Mouse (Mus musculus): ENCODE measurements around the gene Sdk1.

Sdk1 gene

DNA sequence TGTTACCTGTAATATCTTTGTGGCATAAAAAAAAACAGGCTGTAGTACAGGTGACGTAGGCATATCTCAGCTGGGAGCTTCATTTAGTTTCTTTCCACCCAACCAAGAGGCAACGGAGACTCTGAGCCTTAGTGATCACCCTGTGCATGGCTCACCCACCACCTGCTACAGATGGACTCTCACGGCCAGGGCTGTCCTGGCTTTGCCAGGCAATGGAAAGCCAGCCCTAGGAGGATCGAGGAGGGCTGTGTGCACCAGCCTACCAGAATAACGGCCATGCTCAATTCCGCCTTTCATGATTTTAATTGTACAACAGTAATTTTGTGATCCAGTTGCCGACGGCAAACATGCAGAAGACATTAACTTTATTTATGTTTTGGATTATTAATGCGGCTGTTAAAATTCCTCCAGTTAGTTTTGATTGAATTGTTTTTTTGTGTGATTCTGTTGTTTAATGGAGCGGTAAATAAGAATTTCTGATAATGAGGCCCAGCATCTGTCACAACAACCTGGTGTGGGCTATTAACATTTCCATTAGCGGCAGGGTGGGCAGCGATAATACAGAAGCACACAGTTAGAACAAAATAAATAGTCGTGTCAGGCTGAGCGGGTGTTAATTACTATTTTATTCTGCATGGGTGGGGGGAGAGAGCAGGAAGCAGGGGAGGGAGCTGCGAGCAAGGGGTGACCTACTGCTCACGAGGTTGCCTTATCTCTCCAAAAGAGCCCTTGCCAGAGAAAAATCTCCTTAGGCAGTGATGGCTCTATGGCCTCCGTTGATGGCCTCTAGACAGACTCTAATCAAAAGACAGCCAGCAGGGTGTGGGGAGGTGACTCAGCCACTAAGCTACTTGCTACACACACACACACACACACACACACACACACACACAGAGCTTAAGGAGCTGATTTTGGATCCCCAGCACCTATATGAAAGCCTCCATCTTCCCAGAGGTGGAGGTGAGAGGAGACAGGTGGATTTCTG is 915.9 kb downstream of the Sdk1 start:
- DNase-seq = no peak

DNA sequence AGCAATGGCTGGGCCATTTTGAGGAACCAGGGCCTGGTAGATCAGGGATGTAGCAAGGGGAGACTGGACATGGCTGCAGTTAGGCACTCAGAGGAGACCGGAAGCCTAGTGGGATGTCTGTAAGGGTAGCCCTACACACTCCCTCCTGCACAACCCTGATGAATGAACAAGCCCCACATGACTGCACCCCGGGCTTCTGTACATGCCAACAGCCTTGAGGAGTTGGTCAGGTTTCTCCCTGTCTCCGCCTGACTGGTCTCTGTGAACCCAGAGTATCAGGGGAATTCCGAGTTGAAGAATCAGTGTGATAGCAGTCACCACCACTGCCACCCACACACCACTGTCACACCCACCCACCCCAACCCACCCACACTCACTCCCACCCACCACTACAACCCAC is 922.2 kb downstream of the Sdk1 start:
- no peak for DNase-seq

DNA sequence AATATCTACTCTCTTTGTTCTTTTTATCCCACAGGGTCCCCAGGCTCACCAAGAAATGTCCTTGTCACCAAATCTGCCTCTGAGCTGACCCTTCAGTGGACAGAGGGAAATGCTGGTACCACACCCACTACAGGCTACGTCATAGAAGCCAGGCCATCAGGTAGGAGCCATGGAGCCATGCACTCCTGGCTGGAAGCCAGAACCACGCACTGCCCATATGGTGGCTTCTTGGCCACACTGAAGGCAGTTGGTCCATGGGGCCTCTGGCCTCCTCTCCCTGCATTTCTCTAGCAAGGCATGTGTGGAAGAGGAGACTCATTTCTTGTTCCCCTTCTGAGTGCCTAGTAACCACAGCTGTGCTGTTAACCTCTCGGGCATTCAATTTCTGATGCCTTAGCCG is 932.3 kb downstream of the Sdk1 start:
- DNase-seq = no peak

DNA sequence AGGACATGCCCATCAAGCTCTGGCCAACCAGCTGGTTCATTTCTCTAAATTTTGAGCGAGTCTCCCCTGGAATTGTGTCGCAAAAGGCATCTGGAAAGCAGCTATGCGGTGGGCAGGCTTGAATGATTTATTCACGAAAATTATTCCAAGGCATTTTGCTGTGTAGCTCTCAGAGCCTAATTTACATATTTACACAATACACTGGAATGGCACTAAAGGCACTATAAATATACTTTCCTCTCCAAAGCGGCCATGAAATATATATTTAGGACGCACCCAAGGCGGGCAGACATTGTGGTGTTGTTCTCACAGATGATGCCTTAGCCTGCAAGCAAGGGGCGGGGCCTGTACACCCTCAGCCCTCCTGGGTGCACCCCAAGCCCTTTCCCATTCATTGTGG is 936.9 kb downstream of the Sdk1 start:
- DNase-seq = no peak

DNA sequence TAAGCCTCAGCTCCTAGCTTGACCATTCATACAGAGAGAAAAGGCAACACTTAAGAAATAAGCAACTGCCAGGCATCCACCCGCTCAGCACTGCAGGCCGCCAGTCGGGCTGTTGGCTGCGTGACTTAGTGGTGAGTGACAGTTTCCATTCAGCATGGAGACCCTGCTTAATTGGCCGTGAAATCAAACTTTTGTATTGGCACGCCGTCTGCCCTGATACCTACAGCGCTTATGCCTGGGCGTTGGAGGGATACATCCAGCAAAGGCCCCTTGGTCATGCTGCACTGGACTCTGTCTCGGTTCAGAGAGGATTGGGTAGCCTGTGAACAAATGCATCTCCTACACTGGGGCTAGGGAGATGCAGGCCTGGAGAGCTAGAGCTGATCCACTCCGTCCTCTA is 938.0 kb downstream of the Sdk1 start:
- no peak for DNase-seq

DNA sequence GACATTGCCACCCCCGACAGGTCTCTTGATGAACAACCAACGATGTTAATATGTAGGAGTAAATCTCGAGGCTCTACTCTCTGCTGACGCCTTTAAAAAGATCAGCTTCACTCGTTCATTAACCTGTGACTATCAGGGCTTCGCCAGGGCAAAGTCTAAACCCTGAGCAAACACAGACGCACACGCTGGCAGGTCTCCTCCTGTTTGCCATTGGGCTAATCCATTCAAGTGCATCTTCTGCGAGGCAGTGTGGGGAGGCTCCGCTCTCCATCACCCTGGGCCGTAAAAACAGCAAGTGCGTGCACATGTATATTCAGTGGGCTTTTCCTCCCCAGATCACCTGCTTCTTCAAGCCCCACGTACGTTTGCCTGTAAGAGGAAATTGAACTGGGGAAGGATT is 940.6 kb downstream of the Sdk1 start:
- peak; percentile 37 for DNase-seq

DNA sequence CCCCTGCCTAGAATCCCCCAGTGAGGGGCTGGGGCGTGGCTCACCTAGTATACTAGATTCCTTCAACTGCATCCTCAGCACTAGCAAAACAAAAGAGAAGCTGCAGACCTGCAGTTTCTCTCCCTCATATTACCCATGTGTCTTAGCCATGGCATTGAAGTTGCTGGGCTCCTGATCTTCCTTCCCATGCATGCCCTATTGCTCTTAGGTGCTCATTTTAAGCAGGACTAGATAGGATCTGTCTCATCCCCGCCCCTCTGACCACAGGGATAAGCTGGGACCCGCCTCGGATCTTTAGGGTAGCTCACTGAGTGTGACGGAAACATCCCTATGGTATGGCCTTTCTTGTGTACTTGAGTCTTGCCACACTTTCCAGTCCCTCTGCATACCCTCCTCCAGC is 947.5 kb downstream of the Sdk1 start:
- no peak for DNase-seq

DNA sequence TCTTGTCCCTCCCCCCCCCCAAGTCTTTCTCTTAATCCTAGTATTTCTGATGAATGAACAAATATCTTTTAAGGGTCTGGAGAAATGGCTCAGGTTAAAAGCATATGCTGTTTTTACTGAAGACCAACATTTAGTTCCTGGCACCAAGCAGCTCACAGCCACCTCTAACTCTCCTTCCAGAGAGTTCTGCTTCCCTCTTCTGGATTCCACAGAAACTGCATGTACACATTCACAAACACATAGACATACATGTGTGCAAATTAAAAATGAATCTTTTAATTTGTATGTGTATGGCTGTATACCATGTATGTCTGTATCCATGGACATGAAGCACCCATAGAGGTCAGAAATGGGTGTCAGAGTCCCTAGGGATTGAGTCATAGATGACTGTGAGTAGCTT is 968.6 kb downstream of the Sdk1 start:
- DNase-seq = peak; percentile 9

DNA sequence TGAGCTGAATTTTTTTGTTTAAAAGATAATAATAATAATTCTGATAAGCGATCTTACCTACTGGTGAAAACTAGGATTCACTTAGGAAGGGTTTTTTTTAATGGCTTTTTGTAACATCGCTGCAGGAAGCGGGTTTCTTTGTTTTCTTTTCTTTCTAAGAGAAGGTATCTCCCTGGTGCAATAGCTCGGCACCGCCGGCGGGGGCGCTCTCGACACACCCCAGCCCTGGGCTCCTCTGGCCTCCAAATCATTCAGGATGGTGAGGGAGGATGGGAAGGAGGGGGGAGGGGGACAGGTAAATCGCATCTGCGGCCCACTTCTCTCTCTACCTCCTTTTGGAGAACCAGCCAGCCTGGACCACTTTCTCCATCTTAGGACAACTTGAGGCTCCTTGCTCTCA is 971.0 kb downstream of the Sdk1 start:
- DNase-seq = no peak

DNA sequence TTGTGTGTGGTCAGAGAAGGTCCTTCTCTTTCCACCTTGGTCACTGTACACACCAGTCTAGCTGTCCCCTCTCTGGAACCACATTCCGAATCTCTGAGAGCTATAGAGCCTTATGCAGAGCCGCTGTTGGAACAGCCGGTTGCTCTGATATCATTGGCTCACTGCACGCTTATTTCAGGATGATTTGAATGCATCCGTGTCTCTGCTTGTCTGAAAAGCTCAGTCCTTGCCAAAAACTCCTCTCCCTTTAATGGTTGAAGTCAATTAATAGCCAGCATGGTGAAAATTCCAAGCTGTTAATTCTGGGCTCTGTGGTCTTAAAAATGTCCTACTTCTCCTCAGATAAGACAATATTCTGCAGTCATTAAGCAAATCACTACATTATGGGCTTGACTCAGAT is 974.7 kb downstream of the Sdk1 start:
- no peak for DNase-seq

DNA sequence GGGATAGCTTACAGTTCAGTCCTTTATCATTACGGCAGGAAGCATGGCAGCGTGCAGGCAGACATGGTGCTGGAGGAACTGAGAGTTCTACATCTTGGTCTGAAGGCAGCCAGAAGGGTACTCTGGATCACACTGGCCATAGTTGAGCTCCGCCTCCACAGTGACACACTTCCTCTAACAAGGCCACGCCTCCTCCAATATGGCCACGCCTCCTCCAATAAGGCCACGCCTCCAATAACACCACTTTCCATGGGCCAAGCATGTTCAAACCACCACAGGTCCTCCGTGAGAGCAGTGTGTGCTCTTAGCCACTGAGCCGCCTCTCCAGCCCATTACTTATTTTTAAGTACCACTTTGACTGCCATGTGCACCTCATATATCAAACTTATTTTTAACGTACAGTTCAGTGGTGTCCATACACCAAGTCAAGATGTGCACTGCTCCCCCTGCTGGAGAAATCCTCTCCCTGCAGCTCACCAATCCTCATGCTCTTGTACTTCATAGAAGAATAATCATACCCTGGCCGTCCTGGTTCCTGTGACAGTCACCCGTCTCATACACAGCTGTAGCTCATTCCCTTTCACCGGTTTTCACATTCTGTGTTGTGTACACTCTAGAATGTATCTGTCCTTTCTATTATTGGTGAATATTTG is 979.7 kb downstream of the Sdk1 start:
- DNase-seq = peak; percentile 21

DNA sequence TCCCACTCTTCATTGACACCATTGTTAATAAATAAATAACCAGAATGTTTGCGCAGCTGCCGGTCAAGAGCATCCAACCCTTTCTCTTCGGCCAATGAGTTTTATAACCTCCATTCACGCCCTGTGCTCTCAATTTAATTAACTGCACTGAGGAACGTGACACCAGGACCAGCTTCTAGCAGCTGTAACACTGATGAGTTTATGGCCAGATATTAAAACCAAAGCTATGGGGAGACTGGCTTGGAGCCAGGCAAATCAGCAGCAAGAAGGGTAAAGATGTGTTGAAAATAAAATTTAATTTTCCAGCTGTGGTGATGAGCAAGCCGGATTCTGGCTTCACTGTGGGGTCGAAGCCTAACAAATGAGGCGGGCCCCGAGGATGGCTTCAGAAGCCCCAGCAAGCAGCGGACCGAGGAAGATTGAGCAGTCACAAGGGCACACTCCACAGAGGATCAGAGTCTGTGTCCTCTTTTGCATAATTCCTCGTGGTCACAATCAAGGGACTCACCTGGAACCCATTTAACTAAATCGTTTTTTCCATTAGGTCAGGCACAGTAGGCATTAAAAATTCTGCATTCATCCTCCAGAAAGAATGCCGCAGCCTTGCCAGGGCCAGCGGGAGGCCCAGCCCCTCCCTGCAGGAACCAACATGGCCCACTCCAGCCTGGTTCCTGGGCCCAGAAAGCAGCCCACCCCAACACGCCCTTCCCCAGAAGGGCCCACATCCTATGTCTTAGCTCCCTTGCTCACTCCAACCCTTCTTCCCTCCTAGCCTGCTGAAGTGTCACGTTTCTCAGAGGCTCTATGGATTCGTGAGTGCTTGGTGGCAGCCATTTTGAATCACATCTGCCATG is 987.9 kb downstream of the Sdk1 start:
- peak; percentile 11 for DNase-seq

DNA sequence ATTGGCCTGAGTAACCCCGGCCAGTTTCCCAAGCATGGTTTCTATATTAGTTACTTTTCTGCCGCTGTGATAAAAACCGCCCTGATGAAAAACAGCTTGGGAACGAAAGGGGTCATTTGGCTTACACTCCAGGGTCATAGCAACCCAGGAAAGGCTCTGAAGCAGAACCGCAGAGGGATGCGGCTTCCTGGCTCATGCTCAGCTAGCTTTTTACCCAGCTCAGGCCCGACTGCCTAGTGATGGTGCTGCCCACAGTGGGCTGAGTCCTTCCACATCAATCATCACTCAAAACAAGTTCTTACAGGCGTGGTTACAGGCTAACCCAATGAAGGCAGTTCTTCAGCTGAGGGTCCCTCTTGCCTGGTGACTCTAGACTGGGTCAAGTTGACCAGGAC is 988.5 kb downstream of the Sdk1 start:
- no peak for DNase-seq

DNA sequence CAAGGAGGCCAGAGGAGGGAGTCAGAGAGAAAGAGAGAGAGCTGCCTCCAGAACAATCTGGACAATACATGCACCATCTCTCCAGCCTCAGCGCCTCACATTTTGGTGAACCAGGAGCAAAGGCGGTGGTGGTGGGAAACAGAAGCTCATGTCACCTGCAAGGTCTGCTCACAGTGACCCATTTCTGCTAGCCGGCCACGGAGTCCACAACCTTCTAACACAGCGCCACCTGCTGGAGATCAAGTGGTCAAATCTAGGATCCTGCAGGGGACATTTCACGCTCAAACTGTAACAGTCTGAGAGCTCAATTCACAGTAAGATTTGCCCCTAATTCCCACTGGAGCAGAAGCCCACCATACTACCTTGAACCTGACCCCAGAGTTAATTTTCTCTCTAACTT is 999.0 kb downstream of the Sdk1 start:
- DNase-seq = no peak

DNA sequence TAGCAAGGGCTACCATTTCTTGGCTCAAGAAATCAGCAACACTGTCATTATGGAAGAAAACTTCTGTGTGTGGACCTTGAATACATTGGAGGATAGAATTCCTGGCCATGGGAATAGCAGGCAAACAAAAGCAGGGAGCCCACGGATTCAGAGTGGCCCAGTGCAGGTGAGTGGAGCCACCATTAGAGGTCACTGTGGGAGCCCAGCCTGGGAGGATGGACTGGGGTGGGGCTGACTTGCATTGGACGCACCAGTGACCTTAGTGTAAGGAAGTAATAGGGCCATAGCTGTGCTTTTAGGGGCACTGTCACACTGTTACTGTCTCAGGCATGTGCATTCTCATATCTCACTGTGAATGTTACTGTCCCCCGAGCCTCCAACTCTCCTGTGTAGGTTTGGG is 1001.3 kb downstream of the Sdk1 start:
- no peak for DNase-seq

DNA sequence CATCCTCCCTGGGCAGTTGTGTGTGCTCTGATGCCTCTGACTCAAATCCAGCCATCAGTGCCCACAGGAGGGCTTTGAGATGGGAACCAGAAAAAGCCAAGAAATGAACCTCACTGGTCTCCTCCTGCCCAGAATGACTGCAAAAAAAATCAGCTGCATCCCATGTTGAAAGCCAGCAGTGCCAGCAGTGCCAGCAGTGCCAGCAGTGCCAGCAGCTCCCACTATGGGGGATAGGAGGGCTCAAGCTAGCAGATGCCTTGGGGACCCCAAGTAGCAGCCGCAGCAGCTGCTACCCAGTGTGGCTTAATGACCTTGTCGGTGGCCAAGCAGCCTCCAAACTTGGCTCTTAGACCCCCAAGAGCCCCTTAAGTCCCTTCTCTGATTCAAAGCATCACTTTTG is 1001.8 kb downstream of the Sdk1 start:
- DNase-seq = no peak

DNA sequence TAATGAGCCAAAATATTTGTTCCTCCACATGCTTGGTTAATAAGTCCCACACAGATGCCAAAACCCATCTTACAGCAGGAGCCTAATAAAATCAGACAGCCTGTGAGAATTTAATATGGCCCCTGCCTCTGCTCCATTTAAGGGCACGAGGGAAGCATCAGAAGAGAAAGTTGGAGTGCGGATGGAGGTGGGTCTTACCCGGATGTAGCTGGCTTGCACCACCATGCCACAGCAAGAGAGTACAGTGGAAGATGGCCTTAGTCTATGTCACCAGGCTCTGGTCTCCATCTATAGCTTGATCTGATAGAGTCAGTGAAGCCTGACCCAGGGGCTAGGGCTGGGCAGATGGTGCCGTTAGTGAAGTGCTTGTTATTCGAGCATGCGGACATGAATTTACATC is 1014.9 kb downstream of the Sdk1 start:
- no peak for DNase-seq

DNA sequence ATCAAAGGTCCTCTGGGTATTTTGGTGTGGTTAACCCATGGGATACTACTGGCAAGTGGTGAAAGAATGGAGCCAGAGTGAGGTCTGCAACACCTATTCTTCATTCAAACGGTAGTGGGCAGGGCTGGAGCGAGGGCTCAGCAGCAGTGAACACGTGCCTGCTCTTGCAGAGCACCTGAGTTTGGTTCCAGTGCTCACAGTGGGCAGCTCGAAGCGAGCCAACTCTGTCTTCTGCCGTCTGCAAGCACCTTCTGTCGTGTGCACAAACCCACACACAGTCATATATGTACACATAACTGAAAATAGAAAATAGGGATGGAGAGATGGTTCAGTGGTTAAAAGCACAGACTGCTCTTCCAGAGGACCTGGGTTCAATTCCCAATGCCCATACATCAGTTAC is 1017.4 kb downstream of the Sdk1 start:
- DNase-seq = no peak

DNA sequence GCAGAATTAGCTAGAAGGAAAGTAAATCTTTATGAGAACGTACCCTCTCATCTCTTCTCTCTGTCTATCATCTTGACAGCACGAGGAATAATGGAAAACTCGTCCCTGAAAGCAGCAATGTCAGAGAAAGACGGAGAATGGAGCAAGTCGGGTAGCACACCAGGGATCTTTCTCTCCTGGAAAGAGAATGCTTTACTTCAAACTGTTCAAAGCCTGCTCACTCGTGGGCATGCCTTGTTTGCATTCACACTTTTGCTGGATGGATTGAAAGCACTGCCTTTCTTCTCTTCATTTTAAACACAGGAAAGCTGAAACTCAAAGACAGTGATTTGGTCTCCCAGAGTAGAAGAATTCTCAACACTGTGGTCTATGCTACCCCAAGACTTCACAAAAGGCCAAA is 1020.8 kb downstream of the Sdk1 start:
- no peak for DNase-seq

Data from kidney, adult 9 months (tissue).